In genomic region chr11:117156725-117157124, GRCm38 (mm10) we compare ENCODE assay signal across 8 mouse cellular contexts. TPM values are rescaled to one million over a fixed set of nuclear protein-coding genes. Genes with fewer than 3 reads are reported as not detected.
DNase-seq lines count a peak whose midpoint lies in the region; ATAC-seq and TF ChIP-seq lines count a peak whose summit lies in the region.

No protein-coding gene starts in this region.

- H3K27ac ChIP-seq in heart, embryonic 10.5 days = no peak overlapping the region
- H3K27ac ChIP-seq in hindbrain, postnatal 0 days = no peak overlapping the region
- no peak overlapping the region for H3K27ac ChIP-seq in liver, embryonic 14.5 days

- 0 out of 2 replicates have a peak, but pooled peaks have one; percentile 22 for ATAC-seq in hindbrain, postnatal 0 days
- peak; percentile 19; the same call in 1 of the 2 replicates for ATAC-seq in liver, embryonic 14.5 days (ENCODE audit: insufficient read depth)
- ATAC-seq in megakaryocyte-erythroid progenitor cell, adult 5-6 weeks (replicated peaks; ENCODE audit: low FRiP score, low TSS enrichment, poor library complexity, severe bottlenecking) = no peak
- no peak for ATAC-seq in activated CD4-positive, CD25-positive, alpha-beta regulatory T cell, adult 4 months

- no peak overlapping the region for H3K4me3 ChIP-seq in heart, embryonic 10.5 days
- no peak overlapping the region for H3K4me3 ChIP-seq in hindbrain, postnatal 0 days (ENCODE audit: low read length)
- no peak overlapping the region for H3K4me3 ChIP-seq in liver, embryonic 14.5 days (ENCODE audit: insufficient read depth in 1 of 2, low read depth in 2 of 2, low read length in 2 of 2)

- no peak overlapping the region for H3K4me2 ChIP-seq in hindbrain, postnatal 0 days (ENCODE audit: low read depth, low read length)
- H3K4me2 ChIP-seq in liver, embryonic 14.5 days (ENCODE audit: low read depth) = no peak overlapping the region

- DNase-seq in heart, embryonic 10.5 days (ENCODE audit: low spot score) = peak; percentile 88
- DNase-seq in heart, postnatal 14 days = no peak
- DNase-seq in ZHBTc4 (ENCODE audit: low read depth, low spot score) = peak; percentile 97
- peak; percentile 77 for DNase-seq in hindbrain, postnatal 0 days (ENCODE audit: low spot score)
- DNase-seq in liver, embryonic 14.5 days (ENCODE audit: low read depth in 3 of 3, low spot score in 3 of 3) = peak in 1 of 3 experiments; percentile 16
- DNase-seq in spleen, adult 18-20 months = no peak

- H3K27me3 ChIP-seq in heart, embryonic 10.5 days (ENCODE audit: insufficient read depth, poor library complexity, severe bottlenecking) = no peaks in the 10 kb centered on the region
- no peaks in the 10 kb centered on the region for H3K27me3 ChIP-seq in hindbrain, postnatal 0 days (ENCODE audit: insufficient read depth, low read length)
- H3K27me3 ChIP-seq in liver, embryonic 14.5 days (ENCODE audit: control insufficient read depth, insufficient read depth, low read length) = no peaks in the 10 kb centered on the region

- H3K4me1 ChIP-seq in heart, embryonic 10.5 days = peaks cover 50% of the 10 kb centered on the region
- 0 out of 2 replicates have a peak, but pooled peaks cover 4% of the 10 kb centered on the region for H3K4me1 ChIP-seq in hindbrain, postnatal 0 days (ENCODE audit: insufficient read depth, low read length)
- no peaks in the 10 kb centered on the region for H3K4me1 ChIP-seq in liver, embryonic 14.5 days (replicated peaks; ENCODE audit: control insufficient read depth in 2 of 2, insufficient read depth in 2 of 2, low read length in 1 of 2)

- no peaks in the 10 kb centered on the region for H3K9me3 ChIP-seq in heart, embryonic 10.5 days
- H3K9me3 ChIP-seq in hindbrain, postnatal 0 days (ENCODE audit: low read length) = no peaks in the 10 kb centered on the region
- no peaks in the 10 kb centered on the region for H3K9me3 ChIP-seq in liver, embryonic 14.5 days (ENCODE audit: control insufficient read depth, low read length)

- no peak for TF ChIP-seq CTCF in hindbrain, postnatal 0 days (IDR thresholded peaks at IDR 0.05; ENCODE audit: low read depth)
- no peak for TF ChIP-seq CTCF in liver, embryonic 14.5 days (IDR thresholded peaks at IDR 0.05; ENCODE audit: low read depth)

- intact Hi-C loops in heart, postnatal 14 days (cut with DNase I) = no loop called here

- TF ChIP-seq EP300 in liver, embryonic 14.5 days (IDR thresholded peaks at IDR 0.05; ENCODE audit: low read depth) = no peak

- no peak overlapping the region for H3K9ac ChIP-seq in hindbrain, postnatal 0 days (replicated peaks; ENCODE audit: low read length)
- no peak overlapping the region for H3K9ac ChIP-seq in liver, embryonic 14.5 days (replicated peaks)

- H3K36me3 ChIP-seq in heart, embryonic 10.5 days = peaks cover 83% of the 10 kb centered on the region
- H3K36me3 ChIP-seq in hindbrain, postnatal 0 days (ENCODE audit: insufficient read depth, low read length) = peaks cover 18% of the 10 kb centered on the region
- peaks cover 9% of the 10 kb centered on the region for H3K36me3 ChIP-seq in liver, embryonic 14.5 days (replicated peaks; ENCODE audit: control insufficient read depth, insufficient read depth, low read depth)

- 14% methylated on average over 13 of the region's 15 CpGs for WGBS in heart, embryonic 10.5 days
- 27% methylated on average over 13 of the region's 15 CpGs for WGBS in hindbrain, postnatal 0 days
- WGBS in liver, embryonic 14.5 days (ENCODE audit: insufficient replicate concordance) = 46% methylated on average over 13 of the region's 15 CpGs

RNA-seq across cellular contexts. Expression of gene Sec14l1, which starts 41.8 kb away (rescaled TPM):
- 46.2 and 56.0 TPM in 2 replicates for polyA plus RNA-seq in heart, embryonic 10.5 days (2016; fragmentation: Nextera tagmentation; extraction: Ambion mirVana)
- 10 to 100 TPM; 89.1 to 92.0 TPM for total RNA-seq in heart, postnatal 14 days (2021)
- 69.1 and 74.1 TPM in 2 replicates for total RNA-seq in hindbrain, postnatal 0 days (2014; rRNA removed)
- 47.0 and 47.3 TPM in 2 replicates for polyA plus RNA-seq in hindbrain, postnatal 0 days (2015; fragmentation: Nextera tagmentation; extraction: Ambion mirVana)
- polyA plus RNA-seq in liver, embryonic 14.5 days (2012; rRNA removed) = 12.3 and 13.0 TPM in 2 replicates
- 10.5 and 12.8 TPM in 2 replicates for polyA plus RNA-seq in liver, embryonic 14.5 days (2014; fragmentation: Nextera tagmentation; extraction: Ambion mirVana)
- 13.5 and 14.4 TPM in 2 replicates for total RNA-seq in megakaryocyte-erythroid progenitor cell, adult 5-6 weeks (2014; fragmentation: Nextera tagmentation)
- 6.7 and 10.6 TPM in 2 replicates for total RNA-seq in megakaryocyte-erythroid progenitor cell, adult 5-6 weeks (2017)
- 10 to 100 TPM; 13.9 to 22.7 TPM for polyA plus RNA-seq in activated CD4-positive, CD25-positive, alpha-beta regulatory T cell, adult 4 months (2017; shearing (Covaris generic))

RNA-seq across cellular contexts. Expression of gene Sept9, which starts 42.7 kb away (rescaled TPM):
- 148 and 164 TPM in 2 replicates for polyA plus RNA-seq in heart, embryonic 10.5 days (2016; fragmentation: Nextera tagmentation; extraction: Ambion mirVana)
- total RNA-seq in heart, postnatal 14 days (2021) = 10 to 100 TPM; 44.6 to 45.7 TPM
- total RNA-seq in hindbrain, postnatal 0 days (2014; rRNA removed) = 111 and 112 TPM in 2 replicates
- polyA plus RNA-seq in hindbrain, postnatal 0 days (2015; fragmentation: Nextera tagmentation; extraction: Ambion mirVana) = 88.8 and 89.8 TPM in 2 replicates
- 11.8 and 14.9 TPM in 2 replicates for polyA plus RNA-seq in liver, embryonic 14.5 days (2012; rRNA removed)
- polyA plus RNA-seq in liver, embryonic 14.5 days (2014; fragmentation: Nextera tagmentation; extraction: Ambion mirVana) = 25.5 and 30.6 TPM in 2 replicates
- total RNA-seq in megakaryocyte-erythroid progenitor cell, adult 5-6 weeks (2014; fragmentation: Nextera tagmentation) = 41.8 and 46.9 TPM in 2 replicates
- 60.5 and 68.2 TPM in 2 replicates for total RNA-seq in megakaryocyte-erythroid progenitor cell, adult 5-6 weeks (2017)
- 100 to 1,000 TPM; 265 to 345 TPM for polyA plus RNA-seq in activated CD4-positive, CD25-positive, alpha-beta regulatory T cell, adult 4 months (2017; shearing (Covaris generic))

Comparison
In these comparisons a context has a peak if more than half of its experiments do, and no peak if none do; other contexts are left out.
1. DNase-seq: peak in heart, embryonic 10.5 days (single experiment), ZHBTc4 (single experiment) and hindbrain, postnatal 0 days (single experiment); none in heart, postnatal 14 days (0 of 2) and spleen, adult 18-20 months (0 of 2).
2. ATAC-seq: peak in hindbrain, postnatal 0 days (single experiment) and liver, embryonic 14.5 days (single experiment); none in megakaryocyte-erythroid progenitor cell, adult 5-6 weeks (single experiment) and activated CD4-positive, CD25-positive, alpha-beta regulatory T cell, adult 4 months (single experiment).